Mouse (Mus musculus): Measurements from ENCODE around the gene Kremen1. TPM values are rescaled to one million over a fixed set of nuclear protein-coding genes. Genes with fewer than 3 reads are reported as not detected.

Kremen1 gene
- polyA plus RNA-seq, 1 experiment from 2014 or later: 9.8 TPM

GRCm38 (mm10) chr11:5177171-5177570 is 84.2 kb downstream of the Kremen1 start:
- no peak for ATAC-seq (replicated peaks; ENCODE audit: low FRiP score, low TSS enrichment, low read depth)
- H3K9me3 ChIP-seq (ENCODE audit: control insufficient read depth, low read length): no peaks in the 10 kb centered on the region
- H3K27ac ChIP-seq (ENCODE audit: low read depth): no peak overlapping the region
- no peaks in the 10 kb centered on the region for H3K27me3 ChIP-seq (replicated peaks; ENCODE audit: control insufficient read depth, insufficient read depth, low read length)
- DNase-seq (ENCODE audit: low spot score): no peak
- H3K9ac ChIP-seq (ENCODE audit: low read length): no peak overlapping the region
- peaks cover 7% of the 10 kb centered on the region for H3K4me1 ChIP-seq (replicated peaks; ENCODE audit: control insufficient read depth, insufficient read depth, low read length)
- 72% methylated on average over 12 of the region's 12 CpGs for WGBS
- H3K36me3 ChIP-seq (ENCODE audit: control insufficient read depth, insufficient read depth, low read length): no peaks in the 10 kb centered on the region
- no peak overlapping the region for H3K4me2 ChIP-seq (ENCODE audit: low read length)
- no peak overlapping the region for H3K4me3 ChIP-seq (ENCODE audit: low read depth, low read length)

GRCm38 (mm10) chr11:5176685-5177084 is 84.7 kb downstream of the Kremen1 start:
- Histone ChIP-seq H3K9me3 (ENCODE audit: control insufficient read depth, low read length) (no peaks in the 10 kb centered on the region), H3K27me3 (replicated peaks; ENCODE audit: control insufficient read depth, insufficient read depth, low read length) (no peaks in the 10 kb centered on the region), H3K4me3 (ENCODE audit: low read depth, low read length) (no peak overlapping the region), H3K27ac (ENCODE audit: low read depth) (no peak overlapping the region), H3K4me2 (ENCODE audit: low read length) (no peak overlapping the region), H3K9ac (ENCODE audit: low read length) (no peak overlapping the region), H3K36me3 (ENCODE audit: control insufficient read depth, insufficient read depth, low read length) (no peaks in the 10 kb centered on the region), H3K4me1 (replicated peaks; ENCODE audit: control insufficient read depth, insufficient read depth, low read length) (peaks cover 7% of the 10 kb centered on the region)
- WGBS: 75% methylated on average over 8 of the region's 8 CpGs
- ATAC-seq (replicated peaks; ENCODE audit: low FRiP score, low TSS enrichment, low read depth) (no peak), DNase-seq (ENCODE audit: low spot score) (no peak)

- Histone ChIP-seq H3K27me3 (replicated peaks; ENCODE audit: control insufficient read depth, insufficient read depth, low read length) (no peaks in the 10 kb centered on the region), H3K9me3 (ENCODE audit: control insufficient read depth, low read length) (no peaks in the 10 kb centered on the region), H3K27ac (ENCODE audit: low read depth) (no peak overlapping the region), H3K4me2 (ENCODE audit: low read length) (no peak overlapping the region), H3K4me3 (ENCODE audit: low read depth, low read length) (no peak overlapping the region), H3K36me3 (ENCODE audit: control insufficient read depth, insufficient read depth, low read length) (no peaks in the 10 kb centered on the region), H3K4me1 (replicated peaks; ENCODE audit: control insufficient read depth, insufficient read depth, low read length) (peaks cover 7% of the 10 kb centered on the region), H3K9ac (ENCODE audit: low read length) (no peak overlapping the region)
- ATAC-seq (replicated peaks; ENCODE audit: low FRiP score, low TSS enrichment, low read depth) (no peak), DNase-seq (ENCODE audit: low spot score) (no peak)
- WGBS: 87% methylated on average over 2 of the region's 2 CpGs
These were observed 85.5 kb downstream of the Kremen1 start for GRCm38 (mm10) chr11:5175866-5176265.

GRCm38 (mm10) chr11:5175141-5175540 is 86.2 kb downstream of the Kremen1 start:
- H3K36me3 ChIP-seq (ENCODE audit: control insufficient read depth, insufficient read depth, low read length): no peaks in the 10 kb centered on the region
- DNase-seq (ENCODE audit: low spot score) (no peak), ATAC-seq (replicated peaks; ENCODE audit: low FRiP score, low TSS enrichment, low read depth) (no peak)

GRCm38 (mm10) chr11:5172861-5173260 is 88.5 kb downstream of the Kremen1 start:
- no peaks in the 10 kb centered on the region for H3K36me3 ChIP-seq (ENCODE audit: control insufficient read depth, insufficient read depth, low read length)
- 49% methylated on average over 3 of the region's 3 CpGs for WGBS
- no peaks in the 10 kb centered on the region for H3K9me3 ChIP-seq (ENCODE audit: control insufficient read depth, low read length)
- no peak overlapping the region for H3K4me2 ChIP-seq (ENCODE audit: low read length)
- no peaks in the 10 kb centered on the region for H3K27me3 ChIP-seq (replicated peaks; ENCODE audit: control insufficient read depth, insufficient read depth, low read length)
- peaks cover 7% of the 10 kb centered on the region for H3K4me1 ChIP-seq (replicated peaks; ENCODE audit: control insufficient read depth, insufficient read depth, low read length)
- DNase-seq (ENCODE audit: low spot score) (no peak), ATAC-seq (replicated peaks; ENCODE audit: low FRiP score, low TSS enrichment, low read depth) (no peak)
- no peak overlapping the region for H3K9ac ChIP-seq (ENCODE audit: low read length)
- no peak overlapping the region for H3K4me3 ChIP-seq (ENCODE audit: low read depth, low read length)
- H3K27ac ChIP-seq (ENCODE audit: low read depth): no peak overlapping the region

More at GRCm38 (mm10) chr11:5175141-5175540, 86.2 kb downstream of the Kremen1 start:
- Histone ChIP-seq H3K4me1 (replicated peaks; ENCODE audit: control insufficient read depth, insufficient read depth, low read length) (peaks cover 7% of the 10 kb centered on the region), H3K9me3 (ENCODE audit: control insufficient read depth, low read length) (no peaks in the 10 kb centered on the region), H3K27me3 (replicated peaks; ENCODE audit: control insufficient read depth, insufficient read depth, low read length) (no peaks in the 10 kb centered on the region), H3K9ac (ENCODE audit: low read length) (no peak overlapping the region), H3K4me3 (ENCODE audit: low read depth, low read length) (no peak overlapping the region), H3K4me2 (ENCODE audit: low read length) (no peak overlapping the region), H3K27ac (ENCODE audit: low read depth) (no peak overlapping the region)
- WGBS: 88% methylated on average over 7 of the region's 7 CpGs

GRCm38 (mm10) chr11:5167311-5167710 is 94.0 kb downstream of the Kremen1 start:
- H3K4me3 ChIP-seq (ENCODE audit: low read depth, low read length): no peak overlapping the region
- DNase-seq (ENCODE audit: low spot score) (no peak), ATAC-seq (replicated peaks; ENCODE audit: low FRiP score, low TSS enrichment, low read depth) (no peak)
- H3K27me3 ChIP-seq (replicated peaks; ENCODE audit: control insufficient read depth, insufficient read depth, low read length): no peaks in the 10 kb centered on the region
- no peak overlapping the region for H3K9ac ChIP-seq (ENCODE audit: low read length)
- H3K4me1 ChIP-seq (replicated peaks; ENCODE audit: control insufficient read depth, insufficient read depth, low read length): no peaks in the 10 kb centered on the region
- H3K4me2 ChIP-seq (ENCODE audit: low read length): no peak overlapping the region
- 86% methylated on average over 9 of the region's 9 CpGs for WGBS
- no peaks in the 10 kb centered on the region for H3K36me3 ChIP-seq (ENCODE audit: control insufficient read depth, insufficient read depth, low read length)
- no peak overlapping the region for H3K27ac ChIP-seq (ENCODE audit: low read depth)
- no peaks in the 10 kb centered on the region for H3K9me3 ChIP-seq (ENCODE audit: control insufficient read depth, low read length)

- no peak for ATAC-seq (replicated peaks; ENCODE audit: low FRiP score, low TSS enrichment, low read depth)
- no peak overlapping the region for H3K9ac ChIP-seq (ENCODE audit: low read length)
These were observed 95.9 kb downstream of the Kremen1 start for GRCm38 (mm10) chr11:5165471-5165916.

GRCm38 (mm10) chr11:5164310-5164709 is 97.0 kb downstream of the Kremen1 start:
- Histone ChIP-seq H3K4me3 (ENCODE audit: low read depth, low read length) (no peak overlapping the region), H3K27ac (ENCODE audit: low read depth) (no peak overlapping the region), H3K36me3 (ENCODE audit: control insufficient read depth, insufficient read depth, low read length) (no peaks in the 10 kb centered on the region), H3K9ac (ENCODE audit: low read length) (no peak overlapping the region), H3K4me1 (replicated peaks; ENCODE audit: control insufficient read depth, insufficient read depth, low read length) (no peaks in the 10 kb centered on the region), H3K27me3 (replicated peaks; ENCODE audit: control insufficient read depth, insufficient read depth, low read length) (no peaks in the 10 kb centered on the region), H3K4me2 (ENCODE audit: low read length) (no peak overlapping the region), H3K9me3 (ENCODE audit: control insufficient read depth, low read length) (peaks cover 2% of the 10 kb centered on the region; the same call in 1 of the 2 replicates)
- 30% methylated on average over 8 of the region's 8 CpGs for WGBS
- ATAC-seq (replicated peaks; ENCODE audit: low FRiP score, low TSS enrichment, low read depth) (no peak), DNase-seq (ENCODE audit: low spot score) (no peak)

More at GRCm38 (mm10) chr11:5165471-5165916, 95.9 kb downstream of the Kremen1 start:
- peak; percentile 65 for DNase-seq (ENCODE audit: low spot score)
- WGBS: 20% methylated on average over 8 of the region's 8 CpGs
- Histone ChIP-seq H3K27ac (ENCODE audit: low read depth) (peak overlapping the region; percentile 69; the same call in 1 of the 2 replicates), H3K27me3 (replicated peaks; ENCODE audit: control insufficient read depth, insufficient read depth, low read length) (no peaks in the 10 kb centered on the region), H3K9me3 (ENCODE audit: control insufficient read depth, low read length) (peaks cover 2% of the 10 kb centered on the region; the same call in 1 of the 2 replicates), H3K4me3 (ENCODE audit: low read depth, low read length) (no peak overlapping the region), H3K36me3 (ENCODE audit: control insufficient read depth, insufficient read depth, low read length) (no peaks in the 10 kb centered on the region), H3K4me1 (replicated peaks; ENCODE audit: control insufficient read depth, insufficient read depth, low read length) (no peaks in the 10 kb centered on the region), H3K4me2 (ENCODE audit: low read length) (no peak overlapping the region)

GRCm38 (mm10) chr11:5163421-5163820 is 97.9 kb downstream of the Kremen1 start:
- Histone ChIP-seq H3K36me3 (ENCODE audit: control insufficient read depth, insufficient read depth, low read length) (no peaks in the 10 kb centered on the region), H3K27ac (ENCODE audit: low read depth) (no peak overlapping the region), H3K9me3 (ENCODE audit: control insufficient read depth, low read length) (peaks cover 2% of the 10 kb centered on the region; the same call in 1 of the 2 replicates), H3K4me3 (ENCODE audit: low read depth, low read length) (no peak overlapping the region), H3K9ac (ENCODE audit: low read length) (no peak overlapping the region), H3K4me2 (ENCODE audit: low read length) (no peak overlapping the region), H3K4me1 (replicated peaks; ENCODE audit: control insufficient read depth, insufficient read depth, low read length) (no peaks in the 10 kb centered on the region), H3K27me3 (replicated peaks; ENCODE audit: control insufficient read depth, insufficient read depth, low read length) (no peaks in the 10 kb centered on the region)
- DNase-seq (ENCODE audit: low spot score) (no peak), ATAC-seq (replicated peaks; ENCODE audit: low FRiP score, low TSS enrichment, low read depth) (no peak)
- WGBS: 85% methylated on average over 8 of the region's 8 CpGs
